Mouse (Mus musculus) heart, embryonic 14.5 days (tissue): ENCODE measurements at regions not wholly inside any gene's neighbourhood (a gene's known extent, or its start where the extent isn't known, plus 50 kb on each side); places are given as distances from the start of the nearest gene placed in this dataset.
"Not testable (repeated sequence)": the region's sequence is repeated elsewhere in the genome, so short reads cannot be mapped to it uniquely, and the experiment has no call there.

Source experiments
- ATAC-seq: fragments of 200-750 bp; cut with Nextera tagmentation; 2 replicates; pipeline ENCODE4 v1.8.0; 2017; ENCODE audit warnings: low read depth, moderate TSS enrichment; ENCODE audit not compliant: insufficient number of reproducible peaks, insufficient read depth, low FRiP score
- H3K27ac ChIP-seq, 2 experiments: fragments of 200-500 bp in 1 of 2; fragments of 300-500 bp in 1 of 2; sonication (generic) in 1 of 2; replicated peaks in 1 of 2; 2 replicates each; pipeline ENCODE4 v1.5.1; 2012 to 2014; ENCODE audit warnings: low read depth in 2 of 2, low read length in 2 of 2, control low read depth in 1 of 2, mild to moderate bottlenecking in 1 of 2, mixed read lengths in 1 of 2; ENCODE audit not compliant: control insufficient read depth in 1 of 2, insufficient read depth in 1 of 2
- H3K27me3 ChIP-seq: fragments of 300-500 bp; sonication (generic); 2 replicates; pipeline ENCODE4 v1.6.1; 2014; ENCODE audit warnings: mild to moderate bottlenecking, low read length, control low read depth; ENCODE audit not compliant: control insufficient read depth, insufficient read depth
- H3K36me3 ChIP-seq: fragments of 300-500 bp; sonication (generic); 2 replicates; pipeline ENCODE4 v1.6.1; 2014; ENCODE audit warnings: mild to moderate bottlenecking, control low read depth, low read length, mixed read lengths; ENCODE audit not compliant: control insufficient read depth, insufficient read depth
- H3K4me1 ChIP-seq, 2 experiments: fragments of 200-500 bp in 1 of 2; fragments of 300-500 bp in 1 of 2; sonication (generic) in 1 of 2; 2 replicates each; pipeline ENCODE4 v1.6.1; 2012 to 2014; ENCODE audit warnings: low read length in 2 of 2, control low read depth in 1 of 2, mixed read lengths in 1 of 2; ENCODE audit not compliant: control insufficient read depth in 2 of 2, insufficient read depth in 2 of 2
- H3K4me2 ChIP-seq: fragments of 300-500 bp; sonication (generic); 2 replicates; pipeline ENCODE4 v1.6.1; 2014; ENCODE audit warnings: mild to moderate bottlenecking, low read length
- H3K4me3 ChIP-seq, 2 experiments: fragments of 200-500 bp in 1 of 2; fragments of 300-500 bp in 1 of 2; sonication (generic) in 1 of 2; 2 replicates each; pipeline ENCODE4 v1.5.1; 2012 to 2014; ENCODE audit warnings: low read length in 2 of 2, mild to moderate bottlenecking in 2 of 2, control low read depth in 1 of 2, low read depth in 1 of 2, moderate library complexity in 1 of 2; ENCODE audit not compliant: control insufficient read depth in 1 of 2, insufficient read depth in 1 of 2
- H3K9ac ChIP-seq: fragments of 300-500 bp; sonication (generic); 2 replicates; pipeline ENCODE4 v1.6.1; 2014; ENCODE audit warnings: mild to moderate bottlenecking, low read length
- H3K9me3 ChIP-seq: fragments of 300-500 bp; sonication (generic); 2 replicates; pipeline ENCODE4 v1.6.1; 2016; ENCODE audit warnings: low read length, control low read depth; ENCODE audit not compliant: control insufficient read depth
- WGBS: fragments of 180-500 bp; shearing (Covaris S2); extraction: QIAGEN DNeasy Blood & Tissue Kit; methylation state at CpG from one replicate; pipeline ENCODE4 v1.1.7; 2014; 5-methylcytosine and 5-hydroxymethylcytosine counted together

DNA sequence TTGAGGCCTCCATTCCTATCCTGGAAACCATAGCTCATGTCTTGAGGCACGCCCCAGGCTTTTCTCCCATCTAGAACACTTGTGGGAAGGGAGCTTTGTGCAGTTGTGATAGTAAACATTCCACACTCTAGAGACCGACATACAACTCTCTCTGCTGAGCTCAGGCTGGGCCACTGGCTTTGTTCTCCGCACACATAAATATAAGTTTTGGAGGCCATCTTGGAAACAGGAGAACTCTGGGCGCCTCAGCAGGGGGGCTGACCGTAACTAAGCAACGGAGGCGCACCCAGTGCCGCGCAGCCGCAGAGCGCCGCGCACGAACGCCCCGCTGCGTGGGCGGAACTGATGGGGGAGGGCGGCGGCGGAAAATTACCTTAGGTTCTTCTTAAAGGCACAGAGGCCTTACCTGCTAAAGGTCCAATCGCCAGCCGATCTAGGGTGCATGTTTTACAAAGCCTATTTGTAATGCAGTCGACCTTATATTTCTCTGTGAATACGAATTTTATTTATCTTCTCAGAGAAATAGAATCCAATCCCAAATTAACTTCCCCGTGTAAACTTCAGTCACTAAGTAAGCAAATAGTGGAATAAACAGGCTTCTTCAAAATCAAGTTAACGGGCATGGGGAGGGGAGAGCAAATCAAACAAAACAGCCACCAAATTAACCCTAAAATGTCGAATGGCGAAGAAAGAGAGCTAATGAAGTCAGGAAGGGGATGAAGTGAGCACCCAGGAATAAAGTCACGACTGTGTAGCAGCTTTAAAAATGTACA lies 65.2 kb upstream of the Chd2 start:
- no peaks in the 10 kb centered on the region for H3K36me3 ChIP-seq
- peak overlapping the region; percentile 25 to 39; a peak in 3 of 4 replicates for H3K4me3 ChIP-seq
- peaks cover 0 to 10% of the 10 kb centered on the region in 2 experiments; a peak in 1 of 4 replicates for H3K4me1 ChIP-seq
- H3K27me3 ChIP-seq = no peaks in the 10 kb centered on the region
- no peaks in the 10 kb centered on the region for H3K9me3 ChIP-seq
- H3K9ac ChIP-seq = peak overlapping the region; percentile 79
- H3K4me2 ChIP-seq = peak overlapping the region; percentile 69
- peak overlapping the region; percentile 86 to 88 for H3K27ac ChIP-seq
- peak; percentile 97 for ATAC-seq
- WGBS = 3% methylated on average over 30 of the region's 30 CpGs

DNA sequence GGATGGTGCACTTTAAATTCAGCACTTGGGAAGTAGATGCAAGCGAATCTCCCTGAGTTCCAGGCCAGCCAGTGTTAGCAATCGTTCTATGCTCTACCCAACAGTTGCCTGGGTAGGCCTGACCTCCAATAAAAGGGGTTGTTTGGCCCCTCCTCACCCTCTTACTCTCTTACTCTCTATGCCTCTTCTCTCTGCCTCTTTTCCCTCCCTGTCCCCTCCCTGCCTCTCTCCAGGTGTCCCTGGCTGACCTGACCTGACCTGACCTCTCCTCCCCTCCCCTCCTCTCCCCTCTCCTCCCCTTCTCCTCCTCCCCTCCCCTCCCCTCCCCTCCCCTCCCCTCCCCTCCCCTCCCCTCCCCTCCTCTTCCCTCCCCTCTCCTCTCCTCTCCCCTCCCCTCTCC lies 63.0 kb upstream of the Chd2 start:
- WGBS = 81% methylated on average over 2 of the region's 2 CpGs

DNA sequence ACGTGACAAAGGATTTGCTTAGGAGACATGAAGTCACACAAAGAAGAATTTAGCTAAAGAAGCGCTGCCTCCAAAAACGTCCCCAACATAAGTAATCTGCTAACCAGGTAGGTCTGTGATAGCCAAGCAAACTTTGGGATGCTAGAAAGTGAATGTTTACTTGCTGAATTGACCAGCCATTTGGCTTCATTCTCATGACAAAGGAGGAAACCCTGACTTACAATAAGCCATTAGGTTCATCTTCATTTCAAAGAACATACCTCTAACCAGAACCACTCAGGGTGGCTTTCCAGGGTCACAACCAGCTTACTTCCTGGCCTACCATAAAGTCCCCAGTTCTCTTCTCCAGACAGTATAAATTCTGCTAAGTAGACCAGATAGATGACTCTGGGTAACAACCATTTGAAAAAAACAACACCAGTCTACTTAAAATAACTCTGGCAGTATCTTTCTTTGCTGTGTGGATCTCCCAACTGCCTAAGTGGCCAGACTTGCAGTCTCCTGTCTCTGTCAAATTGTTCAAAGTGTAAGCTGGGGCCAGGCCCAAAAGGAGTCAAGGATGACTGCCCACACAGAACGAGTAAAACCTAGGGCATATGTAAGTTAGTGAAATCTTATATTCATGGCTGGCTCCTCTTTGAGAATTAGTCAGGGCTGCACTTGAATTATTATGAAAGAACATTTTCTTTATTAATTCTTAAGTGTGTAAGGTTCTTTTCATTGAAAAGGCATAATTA lies 61.4 kb upstream of the Chd2 start:
- no peak overlapping the region for H3K4me3 ChIP-seq
- 0 out of 2 replicates have a peak overlapping the region, but pooled peaks have one; percentile 27 for H3K9ac ChIP-seq
- no peaks in the 10 kb centered on the region for H3K27me3 ChIP-seq
- H3K27ac ChIP-seq = peak overlapping the region; percentile 27 to 39; a peak in 2 of 4 replicates
- H3K4me1 ChIP-seq = peaks cover 0 to 11% of the 10 kb centered on the region in 2 experiments; a peak in 1 of 4 replicates
- no peaks in the 10 kb centered on the region for H3K36me3 ChIP-seq
- H3K9me3 ChIP-seq = no peaks in the 10 kb centered on the region
- no peak overlapping the region for H3K4me2 ChIP-seq
- no peak for ATAC-seq
- WGBS = 54% methylated on average over 4 of the region's 4 CpGs

More for the DNA sequence above, 63.0 kb upstream of the Chd2 start:
- no peak overlapping the region for H3K4me3 ChIP-seq
- H3K36me3 ChIP-seq = no peaks in the 10 kb centered on the region
- no peak overlapping the region for H3K4me2 ChIP-seq
- H3K27me3 ChIP-seq = no peaks in the 10 kb centered on the region
- H3K9me3 ChIP-seq = no peaks in the 10 kb centered on the region
- ATAC-seq = no peak
- peaks cover 0 to 10% of the 10 kb centered on the region in 2 experiments; a peak in 1 of 4 replicates for H3K4me1 ChIP-seq
- H3K9ac ChIP-seq = no peak overlapping the region
- H3K27ac ChIP-seq = no peak overlapping the region

DNA sequence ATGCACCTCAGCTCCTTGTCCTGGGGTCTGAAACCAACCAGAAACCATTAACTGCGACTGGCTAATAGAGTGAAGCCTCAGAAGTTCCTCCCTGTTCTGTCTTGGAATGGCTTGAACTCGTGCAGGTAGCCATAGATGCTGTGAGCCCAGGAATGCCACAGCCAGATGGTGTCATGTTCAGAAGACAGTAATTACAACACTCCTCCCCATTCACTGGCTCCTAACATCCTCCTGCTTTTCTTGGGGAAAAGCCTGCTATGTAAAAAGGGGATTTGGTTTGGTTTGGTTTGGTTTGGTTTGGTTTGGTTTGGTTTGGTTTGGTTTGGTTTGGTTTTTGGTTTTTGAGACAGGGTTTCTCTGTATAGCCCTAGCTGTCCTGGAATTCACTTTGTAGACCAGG lies 59.7 kb upstream of the Chd2 start:
- Histone ChIP-seq H3K4me3 (no peak overlapping the region), H3K36me3 (no peaks in the 10 kb centered on the region), H3K4me2 (no peak overlapping the region), H3K27me3 (no peaks in the 10 kb centered on the region), H3K4me1 (peaks cover 5 to 25% of the 10 kb centered on the region in 2 experiments), H3K9me3 (no peaks in the 10 kb centered on the region), H3K27ac (no peak overlapping the region), H3K9ac (no peak overlapping the region)
- ATAC-seq = no peak
- WGBS = 62% methylated on average over 2 of the region's 2 CpGs

DNA sequence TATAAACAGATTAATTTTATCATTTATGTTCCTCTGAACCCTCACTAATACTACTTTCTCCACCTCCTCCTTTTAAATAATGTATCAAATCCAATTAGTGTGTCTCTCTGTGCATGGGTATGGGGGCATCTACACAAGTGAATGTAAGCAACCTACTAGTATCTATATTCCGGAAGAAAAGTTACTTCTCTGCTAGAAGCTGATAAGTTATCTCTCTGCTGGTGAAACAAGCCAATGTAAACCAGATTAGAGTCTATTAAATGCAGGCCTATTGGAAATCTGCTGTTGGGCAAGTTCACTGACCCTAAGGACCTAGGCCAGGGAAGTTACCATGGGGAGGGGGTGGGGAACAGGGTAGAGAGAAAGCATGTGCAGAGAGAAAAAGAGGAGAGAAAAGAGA lies 59.1 kb upstream of the Chd2 start:
- no peaks in the 10 kb centered on the region for H3K36me3 ChIP-seq
- H3K4me1 ChIP-seq = peaks cover 11 to 30% of the 10 kb centered on the region in 2 experiments
- H3K9ac ChIP-seq = no peak overlapping the region
- no peaks in the 10 kb centered on the region for H3K27me3 ChIP-seq
- H3K9me3 ChIP-seq = no peaks in the 10 kb centered on the region
- no peak overlapping the region for H3K4me3 ChIP-seq
- no peak for ATAC-seq
- H3K4me2 ChIP-seq = no peak overlapping the region
- WGBS = 43% methylated on average over 1 of the region's 1 CpGs
- H3K27ac ChIP-seq = no peak overlapping the region

DNA sequence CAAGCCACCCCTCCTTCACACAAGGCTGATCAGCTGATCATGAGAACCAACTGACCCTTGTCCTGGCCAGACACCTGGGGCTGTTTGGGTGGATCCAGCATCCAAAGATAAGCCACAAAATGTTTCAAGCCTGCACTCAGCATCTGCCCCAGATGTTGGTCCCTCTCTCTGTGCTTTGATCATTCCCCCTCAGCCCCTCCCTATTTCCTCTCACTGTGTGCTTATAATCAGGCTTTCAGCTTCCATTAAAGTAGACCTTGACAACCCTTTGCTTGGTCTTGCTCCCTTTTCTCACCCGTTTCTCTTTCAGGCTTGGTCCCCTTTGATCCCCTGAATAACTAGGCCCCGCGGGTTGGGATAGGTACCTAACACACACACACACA lies 58.4 kb upstream of the Chd2 start:
- not testable (repeated sequence) for H3K4me3 ChIP-seq, H3K9me3 ChIP-seq, H3K9ac ChIP-seq, H3K4me2 ChIP-seq, H3K27ac ChIP-seq, ATAC-seq, H3K27me3 ChIP-seq, H3K36me3 ChIP-seq
- H3K4me1 ChIP-seq = peaks cover 12 to 34% of the 10 kb centered on the region in 2 experiments
- 92% methylated on average over 3 of the region's 3 CpGs for WGBS

DNA sequence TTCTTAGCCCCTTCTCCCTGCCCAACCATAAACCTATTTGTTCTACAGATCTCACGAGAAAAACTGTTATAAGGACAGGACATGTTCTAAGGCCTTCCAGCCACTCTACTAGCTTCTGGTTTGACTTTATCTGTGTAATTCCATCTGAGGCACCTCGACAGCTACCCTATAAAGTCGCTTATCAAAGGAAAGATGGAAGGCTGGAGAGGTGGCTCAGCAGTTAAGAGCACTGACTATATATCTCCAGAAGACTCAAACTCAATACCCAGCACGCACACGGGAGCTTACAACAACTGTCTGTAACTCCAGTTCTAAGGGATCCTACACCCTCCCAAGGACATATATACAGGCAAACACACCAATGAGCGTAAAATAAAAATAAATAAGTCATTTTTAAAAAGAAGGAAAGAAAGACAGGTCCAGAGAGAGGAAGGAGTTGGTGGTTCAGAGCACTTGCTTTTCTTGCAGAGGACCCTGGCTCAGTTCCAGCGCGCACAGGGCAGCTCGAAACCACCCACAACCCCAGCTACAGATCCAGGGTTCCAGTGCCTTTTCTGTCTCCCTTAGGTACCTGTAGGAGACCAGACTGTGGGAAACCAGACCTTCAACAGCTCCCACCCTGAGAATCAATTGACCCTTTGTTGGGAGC lies 57.8 kb upstream of the Chd2 start:
- Histone ChIP-seq H3K27me3 (no peaks in the 10 kb centered on the region), H3K36me3 (no peaks in the 10 kb centered on the region), H3K9ac (no peak overlapping the region), H3K4me3 (no peak overlapping the region), H3K4me1 (peaks cover 12 to 34% of the 10 kb centered on the region in 2 experiments), H3K27ac (no peak overlapping the region), H3K4me2 (no peak overlapping the region), H3K9me3 (no peaks in the 10 kb centered on the region)
- ATAC-seq = no peak
- 82% methylated on average over 9 of the region's 9 CpGs for WGBS
